Mouse (Mus musculus): ENCODE results near the gene Gm10491. TPM values are rescaled to one million over a fixed set of nuclear protein-coding genes. Genes with fewer than 3 reads are reported as not detected.
A peak's percentile ranks its signal among the peaks of the same experiment; 100 is the strongest.
"Not testable (repeated sequence)": the region's sequence is repeated elsewhere in the genome, so short reads cannot be mapped to it uniquely, and the experiment has no call there.

Gene Gm10491
- polyA plus RNA-seq, 1 experiment from 2014 or later: not detected

- not testable (repeated sequence) for H3K36me3 ChIP-seq; H3K4me3 ChIP-seq (replicated peaks); H3K4me2 ChIP-seq (replicated peaks); H3K9ac ChIP-seq; ATAC-seq; H3K4me1 ChIP-seq (replicated peaks); H3K9me3 ChIP-seq; H3K27ac ChIP-seq
- peaks cover 24% of the 10 kb centered on the region for H3K27me3 ChIP-seq (replicated peaks)
- WGBS: 70% methylated on average over 6 of the region's 6 CpGs
Observed at GRCm38 (mm10) chrX:7917960-7918359, 10.3 kb upstream of the Gm10491 start.

- not testable (repeated sequence) for ATAC-seq; H3K27ac ChIP-seq; H3K27me3 ChIP-seq (replicated peaks); H3K9ac ChIP-seq; H3K4me2 ChIP-seq (replicated peaks); H3K4me1 ChIP-seq (replicated peaks); H3K9me3 ChIP-seq; H3K4me3 ChIP-seq (replicated peaks); H3K36me3 ChIP-seq
- 19% methylated on average over 3 of the region's 3 CpGs for WGBS
Observed at GRCm38 (mm10) chrX:7915669-7916068, 8.0 kb upstream of the Gm10491 start.

DNA sequence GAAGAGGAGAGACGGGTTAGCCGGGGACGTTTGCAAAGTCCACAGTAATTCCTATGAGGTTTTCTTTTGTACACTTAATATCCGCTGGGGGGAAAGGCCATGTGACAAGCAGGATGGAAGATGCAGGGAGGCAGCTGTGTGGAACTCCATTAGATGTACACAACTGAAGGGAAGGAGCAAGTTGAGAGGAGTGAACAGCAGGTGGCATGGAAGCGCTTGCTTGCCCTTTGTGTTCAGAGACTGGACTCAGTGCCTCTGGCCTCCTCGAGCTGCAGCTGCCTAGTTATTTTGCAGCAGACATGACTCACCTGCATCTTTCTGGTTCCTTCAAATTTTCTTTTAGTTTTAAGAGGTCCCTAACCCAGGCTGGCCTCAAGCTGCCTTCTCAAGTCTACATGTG lies 2.8 kb upstream of the Gm10491 start:
- ATAC-seq: no peak
- no peaks in the 10 kb centered on the region for H3K9me3 ChIP-seq
- no peak overlapping the region for H3K4me3 ChIP-seq (replicated peaks)
- H3K9ac ChIP-seq: no peak overlapping the region
- no peak overlapping the region for H3K4me2 ChIP-seq (replicated peaks)
- no peaks in the 10 kb centered on the region for H3K4me1 ChIP-seq (replicated peaks)
- H3K27me3 ChIP-seq (replicated peaks): no peaks in the 10 kb centered on the region
- 69% methylated on average over 6 of the region's 6 CpGs for WGBS
- no peaks in the 10 kb centered on the region for H3K36me3 ChIP-seq
- no peak overlapping the region for H3K27ac ChIP-seq

GRCm38 (mm10) chrX:7909242-7909641 lies 1.6 kb upstream of the Gm10491 start, which contains the start of gene Gm10490:
TSS of gene Gm10490 (plus strand) at chrX:7909542.
- WGBS: 85% methylated on average over 4 of the region's 4 CpGs

GRCm38 (mm10) chrX:7904441-7904840 lies 3.2 kb downstream of the Gm10491 start:
- Histone ChIP-seq H3K4me1 (replicated peaks) (no peaks in the 10 kb centered on the region), H3K9me3 (no peaks in the 10 kb centered on the region), H3K27me3 (replicated peaks) (no peaks in the 10 kb centered on the region), H3K9ac (no peak overlapping the region), H3K36me3 (no peaks in the 10 kb centered on the region), H3K27ac (no peak overlapping the region), H3K4me3 (replicated peaks) (no peak overlapping the region), H3K4me2 (replicated peaks) (no peak overlapping the region)
- no peak for ATAC-seq
- WGBS: 89% methylated on average over 5 of the region's 5 CpGs

More at GRCm38 (mm10) chrX:7909242-7909641, 1.6 kb upstream of the Gm10491 start, which contains the start of gene Gm10490:
- H3K9me3 ChIP-seq; H3K27me3 ChIP-seq (replicated peaks); H3K27ac ChIP-seq; H3K36me3 ChIP-seq; H3K9ac ChIP-seq; H3K4me3 ChIP-seq (replicated peaks); H3K4me1 ChIP-seq (replicated peaks); ATAC-seq; H3K4me2 ChIP-seq (replicated peaks): not testable (repeated sequence)

DNA sequence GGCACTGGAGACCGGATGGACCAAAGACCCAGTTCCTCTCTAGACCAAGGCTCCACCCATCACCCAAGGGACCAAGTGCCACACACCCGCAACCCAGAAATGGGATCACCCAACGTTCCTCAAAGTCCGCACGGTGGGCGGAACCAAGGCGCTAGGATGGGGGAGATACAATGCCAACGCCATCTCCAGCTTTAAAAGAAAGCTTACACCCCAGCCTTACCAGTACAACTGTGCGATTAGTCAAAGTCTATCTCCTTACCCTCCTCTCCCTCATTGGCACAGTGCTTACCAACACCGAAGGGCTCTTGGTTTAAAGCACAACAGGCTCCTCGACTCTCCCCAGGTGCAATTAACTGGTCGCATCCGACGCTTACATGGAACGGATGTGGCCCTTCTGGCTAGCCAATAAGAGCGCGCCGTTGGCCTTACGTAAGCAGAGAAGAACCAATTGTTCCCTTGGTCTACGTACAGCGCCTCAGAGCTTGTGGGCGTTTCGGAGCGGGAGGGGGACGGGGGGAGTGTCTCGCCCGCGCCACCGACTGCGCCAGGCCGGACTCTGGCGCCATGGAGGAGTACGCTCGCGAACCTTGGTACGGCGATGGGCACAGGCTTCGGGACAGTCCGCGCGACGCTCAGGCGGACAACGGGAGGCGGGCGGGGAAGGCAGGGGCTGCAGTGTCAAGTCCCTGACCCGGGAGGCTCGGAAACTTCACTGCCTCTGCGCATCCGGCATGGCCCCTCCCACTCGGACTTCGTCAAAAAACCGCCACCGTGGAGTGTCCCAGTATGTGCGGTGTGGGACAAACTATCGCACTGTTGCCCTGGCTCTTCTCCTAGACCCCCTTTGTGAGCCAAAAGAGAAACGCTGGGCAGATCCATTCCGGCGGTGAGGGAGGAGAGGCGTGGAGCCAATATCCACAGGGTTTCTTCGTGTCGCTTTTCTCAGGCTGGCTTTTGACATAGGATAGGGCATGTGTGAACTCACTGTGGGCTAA lies 8.5 kb downstream of the Gm10491 start, which contains the start of the genes Pqbp1 and Timm17b:
TSS of gene Pqbp1 (minus strand) at position 390 of the 995 bp plus-strand sequence.
TSS of gene Timm17b (plus strand) at position 478 of the 995 bp plus-strand sequence.
- WGBS: 15% methylated on average over 62 of the region's 62 CpGs
- no peaks in the 10 kb centered on the region for H3K9me3 ChIP-seq

DNA sequence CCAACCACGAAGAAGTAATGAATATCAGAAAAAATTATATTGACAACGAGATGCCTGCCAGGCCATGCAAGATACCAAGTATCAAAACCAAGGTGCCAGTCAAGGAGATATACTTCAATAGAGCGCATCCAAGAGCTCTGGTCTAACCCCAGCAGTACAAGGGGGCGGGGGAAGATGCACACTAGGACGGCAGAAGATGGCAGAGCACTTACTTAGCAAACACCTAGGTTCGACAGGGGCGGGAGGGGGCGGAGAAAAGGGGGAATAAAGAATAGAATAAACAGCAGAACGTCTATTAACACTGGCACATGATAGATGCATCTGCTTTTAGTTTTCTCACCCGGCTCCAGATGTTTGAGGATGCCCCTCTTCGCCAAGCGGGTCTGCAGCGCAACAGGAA lies 9.4 kb downstream of the Gm10491 start:
- Histone ChIP-seq H3K27ac (0 out of 2 replicates have a peak overlapping the region, but pooled peaks have one; percentile 69), H3K9ac (peak overlapping the region; percentile 37; the same call in 1 of the 2 replicates), H3K4me1 (replicated peaks) (no peaks in the 10 kb centered on the region), H3K36me3 (no peaks in the 10 kb centered on the region), H3K4me3 (replicated peaks) (peak overlapping the region; percentile 57), H3K9me3 (no peaks in the 10 kb centered on the region), H3K4me2 (replicated peaks) (peak overlapping the region; percentile 53), H3K27me3 (replicated peaks) (no peaks in the 10 kb centered on the region)
- no peak for ATAC-seq
- WGBS: 29% methylated on average over 13 of the region's 13 CpGs

More for the DNA sequence above, 8.5 kb downstream of the Gm10491 start, which contains the start of the genes Pqbp1 and Timm17b:
- Histone ChIP-seq H3K27ac (peak within 1 kb of the TSS; percentile 69; the same call in 1 of the 2 replicates), H3K4me1 (replicated peaks) (no peaks in the 10 kb centered on the region), H3K27me3 (replicated peaks) (no peaks in the 10 kb centered on the region), H3K4me2 (replicated peaks) (peak within 1 kb of the TSS; percentile 53), H3K36me3 (no peaks in the 10 kb centered on the region), H3K9ac (peak within 1 kb of the TSS; percentile 56), H3K4me3 (replicated peaks) (peak within 1 kb of the TSS; percentile 57)
- peak; percentile 100 for ATAC-seq

DNA sequence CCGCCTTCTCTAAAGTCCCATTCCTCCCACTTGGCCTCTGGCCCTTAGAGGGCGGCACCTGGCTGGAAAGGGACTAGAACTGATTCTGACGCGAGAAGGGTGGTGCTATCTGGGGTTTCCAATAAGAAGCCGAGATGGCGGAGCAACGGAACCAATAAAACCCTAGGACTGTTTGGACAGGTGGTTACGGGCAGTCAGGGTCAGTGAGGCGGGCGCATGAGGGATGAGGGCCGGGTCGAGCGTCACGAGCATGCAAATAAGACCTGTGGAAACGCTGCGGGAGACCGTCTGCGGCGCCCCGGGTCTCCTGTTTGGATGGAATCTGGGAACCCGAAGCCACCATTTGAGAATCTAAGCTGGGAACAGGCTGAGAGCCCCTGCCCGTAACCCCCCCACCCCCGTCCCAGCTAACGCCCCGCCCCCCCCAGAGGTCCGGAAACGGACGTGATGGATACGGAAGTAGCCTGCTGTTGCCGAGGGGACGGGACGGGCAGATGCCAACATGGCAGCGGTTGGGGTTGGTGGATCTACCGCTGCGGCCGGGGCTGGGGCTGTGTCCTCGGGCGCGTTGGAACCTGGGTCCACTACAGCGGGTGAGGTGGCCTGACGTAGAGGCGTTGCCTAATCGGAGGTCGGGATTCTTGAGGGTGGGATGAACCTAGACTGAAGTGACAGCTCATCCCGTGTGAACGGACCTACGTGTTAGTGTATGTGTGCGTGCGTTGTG lies 23.6 kb downstream of the Gm10491 start, which contains the start of gene Slc35a2:
TSS of gene Slc35a2 (plus strand) at position 188 of the 727 bp plus-strand sequence.
- WGBS: 19% methylated on average over 49 of the region's 49 CpGs

DNA sequence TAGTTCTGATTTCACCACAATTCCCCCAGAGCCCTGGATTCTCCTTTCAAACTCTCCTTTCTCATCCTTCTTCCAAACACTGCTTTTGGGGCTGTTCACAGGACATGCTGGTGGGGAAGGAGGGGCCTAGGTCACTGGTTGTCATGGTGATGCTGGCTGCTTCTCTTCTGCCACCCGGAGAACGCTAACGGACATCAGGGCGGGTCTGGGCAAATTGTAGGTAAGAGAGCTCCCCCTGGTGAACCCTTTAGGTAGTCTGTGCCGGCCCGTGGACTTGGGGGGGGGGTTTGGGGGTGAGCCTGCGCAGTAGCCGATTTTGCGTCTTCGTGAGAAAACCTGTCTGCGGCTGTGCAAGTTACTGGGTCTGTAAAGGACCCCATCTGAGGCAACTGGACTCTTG lies 27.8 kb downstream of the Gm10491 start:
- H3K27ac ChIP-seq: no peak overlapping the region
- H3K27me3 ChIP-seq (replicated peaks): no peaks in the 10 kb centered on the region
- no peaks in the 10 kb centered on the region for H3K36me3 ChIP-seq
- H3K4me2 ChIP-seq (replicated peaks): peak overlapping the region; percentile 41
- no peak overlapping the region for H3K9ac ChIP-seq
- H3K9me3 ChIP-seq: no peaks in the 10 kb centered on the region
- ATAC-seq: 0 out of 2 replicates have a peak, but pooled peaks have one; percentile 24
- no peaks in the 10 kb centered on the region for H3K4me1 ChIP-seq (replicated peaks)
- 20% methylated on average over 11 of the region's 11 CpGs for WGBS
- H3K4me3 ChIP-seq (replicated peaks): no peak overlapping the region

More for the DNA sequence above, 23.6 kb downstream of the Gm10491 start, which contains the start of gene Slc35a2:
- Histone ChIP-seq H3K4me1 (replicated peaks) (no peaks in the 10 kb centered on the region), H3K9ac (0 out of 2 replicates have a peak within 1 kb of the TSS, but pooled peaks have one; percentile 32), H3K36me3 (no peaks in the 10 kb centered on the region), H3K27me3 (replicated peaks) (no peaks in the 10 kb centered on the region), H3K4me3 (replicated peaks) (peak within 1 kb of the TSS; percentile 56), H3K27ac (peak within 1 kb of the TSS; percentile 80), H3K9me3 (no peaks in the 10 kb centered on the region), H3K4me2 (replicated peaks) (peak within 1 kb of the TSS; percentile 55)
- peak; percentile 96 for ATAC-seq

GRCm38 (mm10) chrX:7878495-7878894 lies 29.1 kb downstream of the Gm10491 start:
- Histone ChIP-seq H3K4me3 (replicated peaks) (peak overlapping the region; percentile 45), H3K4me2 (replicated peaks) (peak overlapping the region; percentile 85), H3K4me1 (replicated peaks) (no peaks in the 10 kb centered on the region), H3K9me3 (no peaks in the 10 kb centered on the region), H3K36me3 (no peaks in the 10 kb centered on the region), H3K9ac (peak overlapping the region; percentile 54), H3K27me3 (replicated peaks) (no peaks in the 10 kb centered on the region), H3K27ac (no peak overlapping the region)
- ATAC-seq: peak; percentile 42
- WGBS: 16% methylated on average over 21 of the region's 21 CpGs

- 8% methylated on average over 36 of the region's 38 CpGs for WGBS
Observed at GRCm38 (mm10) chrX:7878007-7878419, 29.6 kb downstream of the Gm10491 start, which contains the start of gene Pim2. TSS of gene Pim2 (plus strand) at chrX:7878262.

More at GRCm38 (mm10) chrX:7878007-7878419, 29.6 kb downstream of the Gm10491 start, which contains the start of gene Pim2:
- peak; percentile 95 for ATAC-seq
- Histone ChIP-seq H3K27me3 (replicated peaks) (no peaks in the 10 kb centered on the region), H3K36me3 (no peaks in the 10 kb centered on the region), H3K4me2 (replicated peaks) (peak within 1 kb of the TSS; percentile 85), H3K9me3 (no peaks in the 10 kb centered on the region), H3K4me3 (replicated peaks) (peak within 1 kb of the TSS; percentile 45), H3K4me1 (replicated peaks) (no peaks in the 10 kb centered on the region), H3K27ac (no peak within 1 kb of the TSS), H3K9ac (peak within 1 kb of the TSS; percentile 54)

All from intestine, embryonic 15.5 days (tissue).